Mouse (Mus musculus) hindbrain, postnatal 0 days (tissue): ENCODE results near the gene Syngr2. TPM values are rescaled to one million over a fixed set of nuclear protein-coding genes. Genes with fewer than 3 reads are reported as not detected.

Experiments
- ATAC-seq: fragments of 200-750 bp; cut with Nextera tagmentation; 2 replicates; pipeline ENCODE4 v1.8.0; 2017; ENCODE audit warnings: mild to moderate bottlenecking, moderate TSS enrichment, moderate library complexity
- DNase-seq: peaks from one replicate; pipeline ENCODE4 v3.0.0-alpha.2; 2015; ENCODE audit warnings: low spot score
- H3K27ac ChIP-seq: fragments of 300-500 bp; sonication (generic); 2 replicates; pipeline ENCODE4 v1.5.1; 2014; ENCODE audit warnings: mild to moderate bottlenecking
- H3K27me3 ChIP-seq: fragments of 300-500 bp; sonication (generic); 2 replicates; pipeline ENCODE4 v1.6.1; 2014; ENCODE audit warnings: low read length, mixed read lengths; ENCODE audit not compliant: insufficient read depth
- H3K36me3 ChIP-seq: fragments of 300-500 bp; sonication (generic); 2 replicates; pipeline ENCODE4 v1.6.1; 2014; ENCODE audit warnings: low read length, mixed read lengths; ENCODE audit not compliant: insufficient read depth
- H3K4me1 ChIP-seq: fragments of 300-500 bp; sonication (generic); 2 replicates; pipeline ENCODE4 v1.6.1; 2014; ENCODE audit warnings: antibody characterized with exemption, low read length, mixed read lengths; ENCODE audit not compliant: insufficient read depth
- H3K4me2 ChIP-seq: fragments of 300-500 bp; sonication (generic); 2 replicates; pipeline ENCODE4 v1.6.1; 2014; ENCODE audit warnings: low read depth, mild to moderate bottlenecking, low read length, moderate library complexity, mixed read lengths
- H3K4me3 ChIP-seq: fragments of 300-500 bp; sonication (generic); 2 replicates; pipeline ENCODE4 v1.5.1; 2014; ENCODE audit warnings: low read length
- H3K9ac ChIP-seq: fragments of 300-500 bp; sonication (generic); replicated peaks from 2 replicates; pipeline ENCODE4 v1.6.1; 2014; ENCODE audit warnings: mild to moderate bottlenecking, low read length, moderate library complexity, mixed read lengths
- H3K9me3 ChIP-seq: fragments of 300-500 bp; sonication (generic); 2 replicates; pipeline ENCODE4 v1.6.1; 2016; ENCODE audit warnings: low read length, mixed read lengths
- CTCF ChIP-seq: IDR thresholded peaks from 2 replicates; pipeline ENCODE4 v1.5.1; 2016; ENCODE audit warnings: antibody characterized with exemption, control low read depth, low read depth
- WGBS: fragments of 180-500 bp; shearing (Covaris S2); extraction: QIAGEN DNeasy Blood & Tissue Kit; methylation state at CpG from one replicate; pipeline ENCODE4 v1.1.7; 2014; 5-methylcytosine and 5-hydroxymethylcytosine counted together
- polyA plus RNA-seq: library from polyadenylated mRNA; unstranded; fragments of >200 nt; fragmentation: Nextera tagmentation; extraction: Ambion mirVana; gene quantifications from 2 replicates; pipeline ENCODE4 v1.2.1, GENCODE M21; 2015
- total RNA-seq: library from RNA; depleted of rRNA; stranded (reverse); fragments of >200 nt; gene quantifications from 2 replicates; pipeline ENCODE4 v1.2.3, GENCODE M21; 2014

Syngr2 gene
- total and polyA plus RNA-seq, 2 experiments from 2014 or later = 18.8 to 31.7 TPM

GRCm38 (mm10) chr11:117792281-117792888 lies 17.1 kb upstream of the Syngr2 start:
- Histone ChIP-seq H3K36me3 (no peaks in the 10 kb centered on the region), H3K9ac (no peak overlapping the region), H3K4me1 (no peaks in the 10 kb centered on the region), H3K9me3 (no peaks in the 10 kb centered on the region), H3K4me3 (no peak overlapping the region), H3K27me3 (no peaks in the 10 kb centered on the region; the same call in 1 of the 2 replicates), H3K4me2 (no peak overlapping the region), H3K27ac (no peak overlapping the region)
- ATAC-seq (no peak), DNase-seq (no peak)
- WGBS = 13% methylated on average over 20 of the region's 22 CpGs
- no peak for TF ChIP-seq CTCF

DNA sequence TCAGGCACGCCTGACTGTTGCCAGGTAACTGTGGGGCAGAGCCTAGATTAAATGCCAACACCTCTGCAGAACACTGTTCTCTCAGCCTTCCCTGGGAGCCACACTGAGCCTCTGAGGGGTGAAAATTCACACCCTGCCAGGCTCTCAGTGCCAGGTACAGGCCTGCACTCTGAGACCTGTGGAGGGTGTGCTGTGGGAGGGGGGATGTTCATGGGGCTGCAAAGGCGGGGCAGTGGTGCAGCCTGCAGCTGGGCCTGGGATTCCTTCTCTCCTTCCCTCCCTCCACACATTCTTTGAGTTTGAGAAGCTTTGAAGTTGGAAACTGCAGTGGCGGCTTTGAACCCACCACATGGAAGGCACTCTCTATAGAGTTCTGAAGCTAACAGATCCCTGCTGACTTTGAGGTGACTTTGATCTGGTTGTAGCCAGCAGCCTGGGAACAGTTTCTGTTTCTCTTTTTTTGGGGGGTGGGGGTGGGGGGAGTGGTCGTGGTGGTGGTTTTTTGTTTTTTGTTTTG lies 15.4 kb upstream of the Syngr2 start:
- no peak for DNase-seq
- 70% methylated on average over 4 of the region's 4 CpGs for WGBS
- no peak overlapping the region for H3K4me3 ChIP-seq
- H3K9me3 ChIP-seq = no peaks in the 10 kb centered on the region
- no peaks in the 10 kb centered on the region; the same call in 1 of the 2 replicates for H3K27me3 ChIP-seq
- no peak overlapping the region for H3K27ac ChIP-seq
- TF ChIP-seq CTCF = no peak
- no peak overlapping the region for H3K4me2 ChIP-seq
- H3K9ac ChIP-seq = no peak overlapping the region
- no peaks in the 10 kb centered on the region for H3K36me3 ChIP-seq
- no peak for ATAC-seq
- H3K4me1 ChIP-seq = no peaks in the 10 kb centered on the region

GRCm38 (mm10) chr11:117796954-117797353 lies 12.5 kb upstream of the Syngr2 start:
- ATAC-seq = no peak
- Histone ChIP-seq H3K4me1 (no peaks in the 10 kb centered on the region), H3K27ac (no peak overlapping the region), H3K36me3 (no peaks in the 10 kb centered on the region), H3K9me3 (no peaks in the 10 kb centered on the region), H3K4me2 (no peak overlapping the region), H3K27me3 (no peaks in the 10 kb centered on the region; the same call in 1 of the 2 replicates), H3K4me3 (no peak overlapping the region), H3K9ac (no peak overlapping the region)
- 47% methylated on average over 5 of the region's 5 CpGs for WGBS
- DNase-seq = no peak
- no peak for TF ChIP-seq CTCF

GRCm38 (mm10) chr11:117797511-117798159 lies 11.8 kb upstream of the Syngr2 start, which contains the start of gene 6030468B19Rik:
6030468B19Rik (plus strand) TSS chr11:117797660.
- no peak within 1 kb of the TSS for H3K4me2 ChIP-seq
- no peak for TF ChIP-seq CTCF
- no peaks in the 10 kb centered on the region for H3K9me3 ChIP-seq
- no peaks in the 10 kb centered on the region for H3K4me1 ChIP-seq
- no peak within 1 kb of the TSS for H3K9ac ChIP-seq
- no peaks in the 10 kb centered on the region for H3K27me3 ChIP-seq
- ATAC-seq (no peak), DNase-seq (no peak)
- no peak within 1 kb of the TSS for H3K27ac ChIP-seq
- WGBS = 70% methylated on average over 9 of the region's 9 CpGs
- no peak within 1 kb of the TSS for H3K4me3 ChIP-seq
- H3K36me3 ChIP-seq = no peaks in the 10 kb centered on the region

DNA sequence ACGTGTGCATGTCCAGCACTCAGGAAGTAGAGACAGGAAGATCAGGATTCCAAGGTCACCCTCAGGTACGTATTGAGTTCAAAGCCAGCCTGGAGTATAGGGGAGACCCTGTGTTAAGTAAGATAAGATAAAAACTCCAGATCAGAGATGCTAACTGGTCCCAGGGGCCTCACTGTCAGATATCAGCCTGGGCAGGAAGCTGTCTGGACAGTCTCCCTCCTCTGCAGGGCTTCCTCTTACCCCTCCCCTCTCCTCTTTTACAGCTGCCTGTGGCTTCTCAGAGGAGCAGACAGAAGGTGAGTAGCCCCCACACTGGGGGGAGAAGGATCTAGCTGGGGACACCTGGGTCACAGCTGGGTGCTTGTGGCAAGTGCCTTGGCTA lies 11.3 kb upstream of the Syngr2 start:
- 67% methylated on average over 2 of the region's 2 CpGs for WGBS
- DNase-seq (no peak), ATAC-seq (no peak)
- no peaks in the 10 kb centered on the region for H3K27me3 ChIP-seq
- no peak for TF ChIP-seq CTCF
- no peak overlapping the region for H3K9ac ChIP-seq
- H3K36me3 ChIP-seq = no peaks in the 10 kb centered on the region
- no peak overlapping the region for H3K4me3 ChIP-seq
- H3K27ac ChIP-seq = no peak overlapping the region
- H3K4me2 ChIP-seq = no peak overlapping the region
- H3K4me1 ChIP-seq = no peaks in the 10 kb centered on the region
- no peaks in the 10 kb centered on the region for H3K9me3 ChIP-seq

- Histone ChIP-seq H3K27me3 (no peaks in the 10 kb centered on the region), H3K27ac (no peak overlapping the region), H3K4me3 (no peak overlapping the region), H3K4me1 (no peaks in the 10 kb centered on the region), H3K36me3 (no peaks in the 10 kb centered on the region), H3K4me2 (no peak overlapping the region), H3K9me3 (no peaks in the 10 kb centered on the region), H3K9ac (no peak overlapping the region)
- TF ChIP-seq CTCF = no peak
- no peak for ATAC-seq
- 72% methylated on average over 5 of the region's 5 CpGs for WGBS
- no peak for DNase-seq
Observed at GRCm38 (mm10) chr11:117799174-117799573, 10.3 kb upstream of the Syngr2 start.

DNA sequence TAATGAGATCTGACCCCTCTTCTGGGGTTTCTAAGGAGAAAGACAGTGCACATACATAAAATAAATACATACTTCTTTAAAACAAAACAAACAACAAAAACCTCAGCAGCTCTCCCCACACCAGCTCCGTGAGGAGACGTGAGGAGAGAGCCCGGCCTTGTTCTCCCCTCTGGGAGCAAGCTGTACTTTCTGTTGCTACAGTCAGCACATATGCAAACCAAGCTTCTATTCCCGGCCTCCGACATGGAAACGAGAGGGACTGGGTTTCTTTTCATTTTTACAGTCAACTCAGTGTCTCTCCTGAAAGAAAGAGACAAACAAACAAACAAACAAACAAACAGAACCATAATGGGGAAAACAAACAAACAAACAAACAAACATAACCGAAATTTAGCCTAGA lies 9.4 kb upstream of the Syngr2 start:
- TF ChIP-seq CTCF = no peak
- Histone ChIP-seq H3K9ac (no peak overlapping the region), H3K27ac (no peak overlapping the region), H3K9me3 (no peaks in the 10 kb centered on the region), H3K4me2 (no peak overlapping the region), H3K36me3 (no peaks in the 10 kb centered on the region), H3K4me1 (no peaks in the 10 kb centered on the region), H3K27me3 (no peaks in the 10 kb centered on the region), H3K4me3 (no peak overlapping the region)
- 74% methylated on average over 7 of the region's 7 CpGs for whole genome bisulfite sequencing
- DNase-seq (no peak), ATAC-seq (no peak)
